Comparison of ENCODE assay signal across 19 mouse cellular contexts in genomic region chr1:166848015-166848535, GRCm38 (mm10).
DNase-seq lines count a peak whose midpoint lies in the region; ATAC-seq lines count a peak whose summit lies in the region.
"Had no signal": no experiment of that assay in that cellular context is flagged by ENCODE, and none has a peak within 500 bp of the region (broad histone marks: within the 10 kb centered on the region; RNA-seq: fewer than 3 reads in every experiment).

No protein-coding gene starts in this region.

- no peaks in the 10 kb centered on the region for H3K9me3 ChIP-seq in lung, embryonic 15.5 days
- no peaks in the 10 kb centered on the region for H3K9me3 ChIP-seq in forebrain, embryonic 15.5 days
- H3K9me3 ChIP-seq: embryonic facial prominence, embryonic 13.5 days; hindbrain, embryonic 13.5 days had no signal

- H3K36me3 ChIP-seq in lung, embryonic 15.5 days = no peaks in the 10 kb centered on the region
- no peaks in the 10 kb centered on the region for H3K36me3 ChIP-seq in forebrain, embryonic 15.5 days
- H3K36me3 ChIP-seq: embryonic facial prominence, embryonic 13.5 days; hindbrain, embryonic 13.5 days had no signal

- no peaks in the 10 kb centered on the region for H3K27me3 ChIP-seq in lung, embryonic 15.5 days
- H3K27me3 ChIP-seq in forebrain, embryonic 15.5 days = no peaks in the 10 kb centered on the region
- H3K27me3 ChIP-seq: embryonic facial prominence, embryonic 13.5 days; hindbrain, embryonic 13.5 days; Patski had no signal

- no peak overlapping the region for H3K4me2 ChIP-seq in lung, embryonic 15.5 days
- no peak overlapping the region for H3K4me2 ChIP-seq in forebrain, embryonic 15.5 days (replicated peaks)
- H3K4me2 ChIP-seq: embryonic facial prominence, embryonic 13.5 days; hindbrain, embryonic 13.5 days; liver, embryonic 11.5 days had no signal

- no peak overlapping the region for H3K27ac ChIP-seq in lung, embryonic 15.5 days
- no peak overlapping the region for H3K27ac ChIP-seq in forebrain, embryonic 15.5 days (replicated peaks)
- H3K27ac ChIP-seq: embryonic facial prominence, embryonic 13.5 days; hindbrain, embryonic 13.5 days; left cerebral cortex, adult 2 months had no signal

- H3K9ac ChIP-seq in lung, embryonic 15.5 days = no peak overlapping the region
- no peak overlapping the region for H3K9ac ChIP-seq in forebrain, embryonic 15.5 days (replicated peaks)
- H3K9ac ChIP-seq: embryonic facial prominence, embryonic 13.5 days; forebrain, postnatal 0 days; hindbrain, embryonic 13.5 days had no signal

- H3K4me1 ChIP-seq in lung, embryonic 15.5 days = peaks cover 7% of the 10 kb centered on the region
- H3K4me1 ChIP-seq in forebrain, embryonic 15.5 days = peaks cover 7% of the 10 kb centered on the region

- no peak for DNase-seq in lung, postnatal 36 days
- peak; percentile 8 for DNase-seq in ovary, adult 18-20 months (ENCODE audit: low spot score)
- no peak for DNase-seq in ovary, postnatal 10 days (ENCODE audit: low spot score)
- peak; percentile 50 for DNase-seq in adrenal gland, postnatal 14 days
- no peak for DNase-seq in spleen, postnatal 4 days (ENCODE audit: low spot score in 2 of 2)
- DNase-seq: forebrain, postnatal 0 days; kidney, adult 8-10 months; kidney, postnatal 25 days; right cerebral cortex, postnatal 4 days; thymus, postnatal 25 days had no signal

- WGBS in lung, embryonic 15.5 days = 32% methylated on average over 4 of the region's 4 CpGs
- 70% methylated on average over 4 of the region's 4 CpGs for WGBS in forebrain, embryonic 15.5 days

- peak; percentile 72; the same call in 1 of the 2 replicates for ATAC-seq in lung, embryonic 15.5 days (ENCODE audit: borderline replicate concordance, extremely low read depth, low FRiP score, low TSS enrichment)
- ATAC-seq in forebrain, embryonic 15.5 days (replicated peaks) = no peak
- ATAC-seq: forebrain, postnatal 0 days; lung, postnatal 0 days; Patski had no signal

- H3K4me3 ChIP-seq in lung, embryonic 15.5 days = no peak overlapping the region
- H3K4me3 ChIP-seq in forebrain, embryonic 15.5 days = no peak overlapping the region
- H3K4me3 ChIP-seq: embryonic facial prominence, embryonic 13.5 days; hindbrain, embryonic 13.5 days; left cerebral cortex, adult 2 months; myocyte had no signal

Comparison
In these comparisons a context has a peak if more than half of its experiments do, and no peak if none do; other contexts are left out.
1. DNase-seq: peak in ovary, adult 18-20 months (single experiment) and adrenal gland, postnatal 14 days (single experiment); none in lung, postnatal 36 days (single experiment), ovary, postnatal 10 days (single experiment) and spleen, postnatal 4 days (0 of 2).